Mouse (Mus musculus) heart, embryonic 10.5 days (tissue): ENCODE results near the gene Zfp866. TPM values are rescaled to one million over a fixed set of nuclear protein-coding genes. Genes with fewer than 3 reads are reported as not detected.

Source experiments
- DNase-seq: peaks from one replicate; pipeline ENCODE4 v3.0.0-alpha.2; 2017; ENCODE audit warnings: low spot score
- H3K27ac ChIP-seq: fragments of 300-500 bp; sonication (generic); 2 replicates; pipeline ENCODE4 v1.5.1; 2016; ENCODE audit warnings: mild to moderate bottlenecking
- H3K27me3 ChIP-seq: fragments of 300-500 bp; sonication (generic); 2 replicates; pipeline ENCODE4 v1.6.1; 2016; ENCODE audit warnings: mild to moderate bottlenecking; ENCODE audit not compliant: poor library complexity, insufficient read depth, severe bottlenecking
- H3K36me3 ChIP-seq: fragments of 300-500 bp; sonication (generic); 2 replicates; pipeline ENCODE4 v1.6.1; 2016; ENCODE audit warnings: mild to moderate bottlenecking, moderate library complexity
- H3K4me1 ChIP-seq: fragments of 300-500 bp; sonication (generic); 2 replicates; pipeline ENCODE4 v1.6.1; 2016; ENCODE audit warnings: mild to moderate bottlenecking
- H3K4me3 ChIP-seq: fragments of 300-500 bp; sonication (generic); 2 replicates; pipeline ENCODE4 v1.5.1; 2016; ENCODE audit warnings: mild to moderate bottlenecking, moderate library complexity
- H3K9me3 ChIP-seq: fragments of 300-500 bp; sonication (generic); 2 replicates; pipeline ENCODE4 v1.6.1; 2016; ENCODE audit warnings: mild to moderate bottlenecking, moderate library complexity
- WGBS: fragments of 180-500 bp; shearing (Covaris S2); methylation state at CpG from one replicate; pipeline ENCODE4 v1.1.7; 2016; 5-methylcytosine and 5-hydroxymethylcytosine counted together
- polyA plus RNA-seq: library from polyadenylated mRNA; unstranded; fragments of >200 nt; fragmentation: Nextera tagmentation; extraction: Ambion mirVana; gene quantifications from 2 replicates; pipeline ENCODE4 v1.2.1, GENCODE M21; 2016

Gene Zfp866
- polyA plus RNA-seq, 1 experiment from 2014 or later: 26.4 TPM

DNA sequence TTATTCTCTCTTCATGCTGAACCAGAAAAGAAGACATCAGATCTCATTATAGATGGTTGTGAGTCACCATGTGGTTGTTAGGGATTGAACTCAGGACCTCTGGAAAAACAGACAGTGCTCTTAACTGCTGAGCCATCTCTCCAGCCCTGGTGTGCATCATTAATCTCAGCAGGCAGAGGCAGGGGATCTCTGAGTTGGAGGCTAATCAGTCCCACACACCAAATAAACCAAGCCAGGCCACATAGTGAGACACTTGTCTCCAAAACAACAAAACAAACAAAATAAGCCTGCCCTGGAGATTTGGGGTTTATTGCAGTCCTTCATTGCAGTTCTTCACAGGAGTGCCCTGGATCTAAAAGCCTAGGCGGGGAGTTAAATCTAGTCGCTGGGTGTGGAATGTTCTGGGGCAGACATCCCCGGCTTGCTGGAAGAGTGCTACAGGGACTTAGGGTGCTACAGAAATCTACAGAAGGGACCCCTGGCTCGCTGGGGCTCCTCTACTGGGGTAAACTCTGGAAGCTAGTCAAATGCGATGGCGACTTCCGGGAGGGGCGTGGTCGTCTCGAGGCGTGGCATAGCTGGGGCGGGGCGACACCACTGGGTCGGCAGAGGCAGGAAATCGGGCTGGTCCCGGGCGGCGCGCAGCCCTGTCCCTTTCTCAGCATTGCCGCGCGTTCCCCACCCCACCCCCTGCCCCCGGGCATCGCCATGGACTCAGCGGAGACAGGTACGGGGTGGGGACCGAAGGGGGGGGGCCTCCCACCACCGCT lies 17.3 kb upstream of the Zfp866 start, which contains the start of gene Gmip:
Gene Gmip (plus strand): TSS at position 586 of the 770 bp plus-strand sequence.
- DNase-seq: peak; percentile 92
- Histone ChIP-seq H3K9me3 (no peaks in the 10 kb centered on the region), H3K27ac (peak within 1 kb of the TSS; percentile 83), H3K36me3 (peaks cover 68% of the 10 kb centered on the region), H3K4me3 (peak within 1 kb of the TSS; percentile 67), H3K27me3 (no peaks in the 10 kb centered on the region), H3K4me1 (peaks cover 22% of the 10 kb centered on the region)
- 6% methylated on average over 28 of the region's 28 CpGs for WGBS

DNA sequence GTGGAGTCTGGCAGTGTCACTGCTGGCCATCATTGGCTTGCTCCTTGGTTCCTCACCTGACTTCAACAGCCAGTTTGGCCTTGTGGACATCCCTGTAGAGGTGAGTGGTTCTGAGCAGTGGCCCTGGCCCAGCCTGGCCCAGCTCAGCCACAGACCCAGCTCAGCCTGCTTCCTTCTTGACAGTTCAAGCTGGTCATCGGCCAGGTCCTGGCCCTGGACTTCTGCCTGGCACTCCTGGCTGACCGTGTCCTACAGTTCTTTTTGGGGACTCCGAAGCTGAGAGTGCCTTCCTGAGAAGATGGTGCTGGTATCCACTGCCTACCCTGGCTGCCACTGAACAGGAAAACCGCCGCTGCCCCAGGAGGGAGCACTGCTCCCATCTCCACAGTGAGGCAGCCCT lies 16.3 kb upstream of the Zfp866 start:
- H3K4me1 ChIP-seq: peaks cover 22% of the 10 kb centered on the region
- WGBS: 89% methylated on average over 5 of the region's 5 CpGs

GRCm38 (mm10) chr8:69805491-69805890 lies 14.5 kb upstream of the Zfp866 start:
- Histone ChIP-seq H3K27ac (no peak overlapping the region), H3K4me1 (peaks cover 22% of the 10 kb centered on the region), H3K36me3 (peaks cover 78% of the 10 kb centered on the region), H3K4me3 (no peak overlapping the region), H3K9me3 (no peaks in the 10 kb centered on the region), H3K27me3 (no peaks in the 10 kb centered on the region)
- 92% methylated on average over 9 of the region's 9 CpGs for WGBS
- DNase-seq: no peak

More for the DNA sequence above, 16.3 kb upstream of the Zfp866 start:
- no peak overlapping the region for H3K4me3 ChIP-seq
- no peak for DNase-seq
- no peak overlapping the region for H3K27ac ChIP-seq
- no peaks in the 10 kb centered on the region for H3K27me3 ChIP-seq
- H3K9me3 ChIP-seq: no peaks in the 10 kb centered on the region
- peaks cover 78% of the 10 kb centered on the region for H3K36me3 ChIP-seq

GRCm38 (mm10) chr8:69805086-69805485 lies 14.1 kb upstream of the Zfp866 start:
- no peaks in the 10 kb centered on the region for H3K27me3 ChIP-seq
- no peak for DNase-seq
- H3K9me3 ChIP-seq: no peaks in the 10 kb centered on the region
- peaks cover 20% of the 10 kb centered on the region for H3K4me1 ChIP-seq
- no peak overlapping the region for H3K4me3 ChIP-seq
- H3K27ac ChIP-seq: no peak overlapping the region
- H3K36me3 ChIP-seq: peaks cover 81% of the 10 kb centered on the region
- 95% methylated on average over 10 of the region's 10 CpGs for WGBS

DNA sequence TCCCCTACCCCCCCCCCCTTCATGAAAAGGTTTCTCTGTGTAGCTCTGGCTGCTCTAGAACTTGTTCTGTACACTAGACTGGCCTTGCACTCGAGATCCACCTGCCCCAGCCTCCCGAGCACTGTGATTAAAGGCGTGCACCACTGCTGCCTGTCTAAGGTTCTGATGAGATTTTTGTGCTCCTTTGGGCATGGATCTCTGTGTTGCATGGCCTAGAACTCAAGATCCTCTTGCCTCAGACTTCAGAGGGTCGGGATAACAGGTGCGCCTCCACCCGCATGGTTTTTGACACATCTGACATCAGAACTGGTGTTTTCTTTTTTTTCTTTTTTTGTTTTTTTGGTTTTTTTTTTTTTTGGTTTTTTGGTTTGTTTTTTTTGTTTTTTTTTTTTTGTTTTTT lies 13.6 kb upstream of the Zfp866 start:
- no peak overlapping the region for H3K4me3 ChIP-seq
- H3K27me3 ChIP-seq: no peaks in the 10 kb centered on the region
- no peak overlapping the region for H3K27ac ChIP-seq
- peaks cover 15% of the 10 kb centered on the region for H3K4me1 ChIP-seq
- H3K9me3 ChIP-seq: no peaks in the 10 kb centered on the region
- 91% methylated on average over 6 of the region's 6 CpGs for WGBS
- H3K36me3 ChIP-seq: peaks cover 86% of the 10 kb centered on the region
- DNase-seq: no peak

GRCm38 (mm10) chr8:69803366-69803765 lies 12.4 kb upstream of the Zfp866 start:
- 93% methylated on average over 7 of the region's 7 CpGs for WGBS

GRCm38 (mm10) chr8:69802216-69802615 lies 11.2 kb upstream of the Zfp866 start:
- H3K9me3 ChIP-seq: no peaks in the 10 kb centered on the region
- no peak overlapping the region for H3K27ac ChIP-seq
- H3K36me3 ChIP-seq: peaks cover 98% of the 10 kb centered on the region
- H3K27me3 ChIP-seq: no peaks in the 10 kb centered on the region
- no peak for DNase-seq
- no peak overlapping the region for H3K4me3 ChIP-seq
- H3K4me1 ChIP-seq: no peaks in the 10 kb centered on the region

More at GRCm38 (mm10) chr8:69803366-69803765, 12.4 kb upstream of the Zfp866 start:
- DNase-seq: no peak
- Histone ChIP-seq H3K4me1 (peaks cover 3% of the 10 kb centered on the region), H3K4me3 (no peak overlapping the region), H3K36me3 (peaks cover 98% of the 10 kb centered on the region), H3K27me3 (no peaks in the 10 kb centered on the region), H3K9me3 (no peaks in the 10 kb centered on the region), H3K27ac (no peak overlapping the region)

GRCm38 (mm10) chr8:69801796-69802195 lies 10.8 kb upstream of the Zfp866 start:
- no peaks in the 10 kb centered on the region for H3K27me3 ChIP-seq
- 92% methylated on average over 4 of the region's 4 CpGs for WGBS
- peaks cover 98% of the 10 kb centered on the region for H3K36me3 ChIP-seq
- no peaks in the 10 kb centered on the region for H3K4me1 ChIP-seq
- no peak overlapping the region for H3K4me3 ChIP-seq
- no peak for DNase-seq
- H3K27ac ChIP-seq: no peak overlapping the region
- no peaks in the 10 kb centered on the region for H3K9me3 ChIP-seq

- 86% methylated on average over 5 of the region's 5 CpGs for WGBS
Measured at GRCm38 (mm10) chr8:69799946-69800345, 9.0 kb upstream of the Zfp866 start.

DNA sequence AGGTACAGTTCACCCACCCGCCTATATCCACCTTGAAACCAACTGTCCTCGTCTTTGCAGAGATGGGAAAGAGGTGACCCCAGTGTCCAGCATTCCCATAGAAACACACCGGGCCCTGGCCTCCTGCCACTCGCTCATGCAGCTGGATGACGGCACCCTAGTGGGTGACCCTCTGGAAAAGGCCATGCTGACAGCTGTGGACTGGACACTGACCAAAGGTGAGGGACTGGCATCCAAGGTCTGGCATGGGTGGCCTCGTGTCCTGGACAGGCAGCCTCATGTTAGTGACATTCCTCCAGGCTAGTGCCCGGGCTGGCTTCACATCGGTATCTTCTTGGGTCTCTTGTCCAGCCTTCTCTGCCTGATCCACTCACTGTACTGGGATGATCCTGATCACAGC lies 8.3 kb upstream of the Zfp866 start:
- no peak overlapping the region for H3K27ac ChIP-seq
- H3K36me3 ChIP-seq: peaks cover 100% of the 10 kb centered on the region
- no peak overlapping the region for H3K4me3 ChIP-seq
- H3K4me1 ChIP-seq: no peaks in the 10 kb centered on the region
- H3K27me3 ChIP-seq: no peaks in the 10 kb centered on the region
- 90% methylated on average over 8 of the region's 8 CpGs for WGBS
- H3K9me3 ChIP-seq: no peaks in the 10 kb centered on the region
- DNase-seq: no peak

More at GRCm38 (mm10) chr8:69799946-69800345, 9.0 kb upstream of the Zfp866 start:
- Histone ChIP-seq H3K36me3 (peaks cover 98% of the 10 kb centered on the region), H3K4me1 (no peaks in the 10 kb centered on the region), H3K27ac (no peak overlapping the region), H3K9me3 (no peaks in the 10 kb centered on the region), H3K4me3 (no peak overlapping the region), H3K27me3 (no peaks in the 10 kb centered on the region)
- DNase-seq: no peak

GRCm38 (mm10) chr8:69797661-69798060 lies 6.7 kb upstream of the Zfp866 start:
- WGBS: 92% methylated on average over 10 of the region's 10 CpGs
- Histone ChIP-seq H3K27ac (no peak overlapping the region), H3K36me3 (peaks cover 95% of the 10 kb centered on the region), H3K4me3 (no peak overlapping the region), H3K9me3 (no peaks in the 10 kb centered on the region), H3K27me3 (no peaks in the 10 kb centered on the region), H3K4me1 (peaks cover 3% of the 10 kb centered on the region; the same call in 1 of the 2 replicates)
- DNase-seq: no peak

- Histone ChIP-seq H3K27me3 (no peaks in the 10 kb centered on the region), H3K4me1 (peaks cover 10% of the 10 kb centered on the region), H3K9me3 (no peaks in the 10 kb centered on the region), H3K4me3 (no peak overlapping the region), H3K27ac (no peak overlapping the region), H3K36me3 (peaks cover 87% of the 10 kb centered on the region)
- no peak for DNase-seq
- WGBS: 94% methylated on average over 16 of the region's 16 CpGs
Measured at GRCm38 (mm10) chr8:69796721-69797345, 5.9 kb upstream of the Zfp866 start.

DNA sequence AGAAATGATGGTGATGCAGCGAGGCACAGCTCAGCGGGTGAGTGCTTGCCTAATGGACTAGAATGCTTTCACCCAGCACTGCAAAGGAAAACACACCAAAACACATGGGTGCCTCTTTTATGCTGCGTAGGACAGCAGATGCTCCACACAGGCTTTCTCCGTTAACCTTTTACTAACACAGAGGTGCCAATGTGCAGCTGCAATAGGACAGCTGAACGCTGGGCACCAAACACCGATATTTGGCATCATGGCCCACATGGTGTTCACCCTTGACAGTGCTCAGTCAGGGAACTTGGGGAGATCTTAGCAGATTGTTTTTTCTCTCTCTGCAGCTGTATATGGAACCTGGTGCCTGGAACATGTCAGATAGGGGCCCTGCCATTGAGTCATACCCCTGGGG lies 3.9 kb upstream of the Zfp866 start:
- WGBS: 96% methylated on average over 6 of the region's 6 CpGs
- Histone ChIP-seq H3K9me3 (no peaks in the 10 kb centered on the region), H3K36me3 (peaks cover 67% of the 10 kb centered on the region), H3K4me3 (no peak overlapping the region), H3K27ac (no peak overlapping the region), H3K4me1 (peaks cover 10% of the 10 kb centered on the region), H3K27me3 (no peaks in the 10 kb centered on the region)
- DNase-seq: no peak
